Mouse (Mus musculus) liver, embryonic 13.5 days (tissue): ENCODE data around the gene Frmd4a. TPM values are rescaled to one million over a fixed set of nuclear protein-coding genes. Genes with fewer than 3 reads are reported as not detected.

Source experiments
- ATAC-seq: fragments of 200-750 bp; cut with Nextera tagmentation; 2 replicates; pipeline ENCODE4 v1.8.0; 2017; ENCODE audit warnings: low read depth, mild to moderate bottlenecking, moderate number of reproducible peaks, moderate library complexity
- DNase-seq: peaks from one replicate; pipeline ENCODE4 v3.0.0; 2022
- H3K27ac ChIP-seq: fragments of 300-500 bp; sonication (generic); 2 replicates; pipeline ENCODE4 v1.5.1; 2015; ENCODE audit warnings: moderate library complexity, mild to moderate bottlenecking, inconsistent platforms
- H3K27me3 ChIP-seq: fragments of 300-500 bp; sonication (generic); 2 replicates; pipeline ENCODE4 v1.6.1; 2015; ENCODE audit warnings: mild to moderate bottlenecking, inconsistent platforms
- H3K36me3 ChIP-seq: fragments of 300-500 bp; sonication (generic); 2 replicates; pipeline ENCODE4 v1.6.1; 2015; ENCODE audit warnings: mild to moderate bottlenecking, inconsistent platforms
- H3K4me1 ChIP-seq: fragments of 300-500 bp; sonication (generic); replicated peaks from 2 replicates; pipeline ENCODE4 v1.6.1; 2015; ENCODE audit warnings: inconsistent platforms
- H3K4me2 ChIP-seq: fragments of 300-500 bp; sonication (generic); 2 replicates; pipeline ENCODE4 v1.6.1; 2015; ENCODE audit warnings: inconsistent platforms, mild to moderate bottlenecking, moderate library complexity
- H3K4me3 ChIP-seq: fragments of 300-500 bp; sonication (generic); replicated peaks from 2 replicates; pipeline ENCODE4 v1.5.1; 2015; ENCODE audit warnings: mild to moderate bottlenecking, inconsistent platforms
- H3K9ac ChIP-seq: fragments of 300-500 bp; sonication (generic); 2 replicates; pipeline ENCODE4 v1.6.1; 2015; ENCODE audit warnings: mild to moderate bottlenecking, inconsistent platforms
- H3K9me3 ChIP-seq: fragments of 300-500 bp; sonication (generic); replicated peaks from 2 replicates; pipeline ENCODE4 v1.6.1; 2016; ENCODE audit warnings: inconsistent platforms
- WGBS: fragments of 180-500 bp; shearing (Covaris S2); methylation state at CpG from one replicate; pipeline ENCODE4 v1.1.7; 2015; ENCODE audit not compliant: insufficient replicate concordance; 5-methylcytosine and 5-hydroxymethylcytosine counted together
- polyA plus RNA-seq: library from polyadenylated mRNA; unstranded; fragments of >200 nt; fragmentation: Nextera tagmentation; extraction: Ambion mirVana; gene quantifications from 2 replicates; pipeline ENCODE4 v1.2.1, GENCODE M21; 2015

Frmd4a gene
- polyA plus RNA-seq, 1 experiment from 2014 or later = 11.0 TPM

GRCm38 (mm10) chr2:4340378-4340777 is 322.9 kb downstream of the Frmd4a start:
- H3K27me3 ChIP-seq = 0 out of 2 replicates have a peak, but pooled peaks cover 7% of the 10 kb centered on the region
- no peaks in the 10 kb centered on the region for H3K9me3 ChIP-seq
- DNase-seq (no peak), ATAC-seq (no peak)
- WGBS = 77% methylated on average over 10 of the region's 10 CpGs
- H3K4me1 ChIP-seq = no peaks in the 10 kb centered on the region
- no peak overlapping the region for H3K4me2 ChIP-seq
- H3K36me3 ChIP-seq = no peaks in the 10 kb centered on the region
- no peak overlapping the region for H3K4me3 ChIP-seq
- no peak overlapping the region for H3K9ac ChIP-seq
- H3K27ac ChIP-seq = no peak overlapping the region

- Histone ChIP-seq H3K4me2 (no peak overlapping the region), H3K9me3 (no peaks in the 10 kb centered on the region), H3K4me1 (peaks cover 5% of the 10 kb centered on the region; the same call in 1 of the 2 replicates), H3K27ac (no peak overlapping the region), H3K27me3 (peaks cover 8% of the 10 kb centered on the region; the same call in 1 of the 2 replicates), H3K9ac (no peak overlapping the region), H3K36me3 (no peaks in the 10 kb centered on the region), H3K4me3 (no peak overlapping the region)
- WGBS = 40% methylated on average over 1 of the region's 1 CpGs
- DNase-seq (no peak), ATAC-seq (no peak)
These were observed 323.6 kb downstream of the Frmd4a start for GRCm38 (mm10) chr2:4341141-4341540.

DNA sequence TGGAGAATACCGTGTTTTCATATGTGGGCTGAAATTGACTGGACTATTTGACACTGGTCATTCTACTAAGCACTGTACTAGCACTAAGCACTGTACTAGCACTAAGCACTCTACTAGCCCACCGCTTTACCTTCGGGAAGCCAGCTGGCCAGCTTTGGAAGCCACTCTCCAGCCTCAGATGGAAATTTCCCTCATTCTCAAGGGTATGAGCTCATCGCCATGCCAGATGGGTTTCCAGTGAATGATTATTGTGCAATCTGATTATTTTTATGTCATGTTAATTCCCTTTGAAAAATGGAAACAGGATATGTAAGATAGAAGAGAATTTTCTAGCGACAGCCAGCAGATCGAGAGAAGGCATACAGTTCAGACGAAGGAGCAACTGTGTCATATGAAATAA is 324.5 kb downstream of the Frmd4a start:
- 74% methylated on average over 7 of the region's 7 CpGs for WGBS

DNA sequence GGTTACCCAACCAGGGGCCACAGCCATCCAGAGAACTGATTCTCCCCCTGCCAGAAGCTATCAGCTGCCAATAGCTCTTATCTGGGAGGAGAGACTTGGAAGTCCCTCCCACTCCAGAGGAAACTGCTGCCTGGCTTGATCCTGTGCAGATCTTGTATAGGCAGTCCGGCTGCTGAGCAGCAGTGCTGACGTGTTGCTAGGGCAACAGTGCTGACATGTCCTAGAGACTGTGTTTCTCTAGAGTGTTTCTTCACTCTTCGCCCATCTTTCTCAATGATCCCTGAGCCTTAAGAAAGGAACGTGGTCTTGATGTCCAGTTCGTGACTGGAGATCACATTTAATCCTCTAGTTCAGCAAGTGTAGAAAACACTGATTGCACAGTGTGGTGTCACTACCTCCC is 326.9 kb downstream of the Frmd4a start:
- Histone ChIP-seq H3K36me3 (no peaks in the 10 kb centered on the region), H3K27me3 (peaks cover 10% of the 10 kb centered on the region; the same call in 1 of the 2 replicates), H3K4me2 (no peak overlapping the region), H3K9ac (no peak overlapping the region), H3K4me1 (peaks cover 28% of the 10 kb centered on the region), H3K4me3 (no peak overlapping the region), H3K9me3 (no peaks in the 10 kb centered on the region), H3K27ac (no peak overlapping the region)
- ATAC-seq = no peak
- no peak for DNase-seq
- 66% methylated on average over 5 of the region's 5 CpGs for WGBS

More for the DNA sequence above, 324.5 kb downstream of the Frmd4a start:
- no peaks in the 10 kb centered on the region for H3K36me3 ChIP-seq
- H3K4me2 ChIP-seq = no peak overlapping the region
- H3K4me1 ChIP-seq = peaks cover 14% of the 10 kb centered on the region
- H3K4me3 ChIP-seq = no peak overlapping the region
- H3K9me3 ChIP-seq = no peaks in the 10 kb centered on the region
- no peak overlapping the region for H3K9ac ChIP-seq
- no peak for ATAC-seq
- H3K27ac ChIP-seq = no peak overlapping the region
- H3K27me3 ChIP-seq = peaks cover 10% of the 10 kb centered on the region; the same call in 1 of the 2 replicates
- DNase-seq = no peak

GRCm38 (mm10) chr2:4346232-4346631 is 328.7 kb downstream of the Frmd4a start:
- 14% methylated on average over 6 of the region's 6 CpGs for WGBS
- Histone ChIP-seq H3K4me2 (no peak overlapping the region), H3K36me3 (no peaks in the 10 kb centered on the region), H3K27me3 (peaks cover 14% of the 10 kb centered on the region; the same call in 1 of the 2 replicates), H3K27ac (no peak overlapping the region), H3K9ac (no peak overlapping the region), H3K4me3 (no peak overlapping the region), H3K9me3 (no peaks in the 10 kb centered on the region), H3K4me1 (peaks cover 28% of the 10 kb centered on the region)
- no peak for DNase-seq
- ATAC-seq = no peak

- Histone ChIP-seq H3K27ac (no peak overlapping the region), H3K4me1 (peaks cover 28% of the 10 kb centered on the region)
- WGBS = 34% methylated on average over 1 of the region's 1 CpGs
These were observed 329.4 kb downstream of the Frmd4a start for GRCm38 (mm10) chr2:4346953-4347352.

DNA sequence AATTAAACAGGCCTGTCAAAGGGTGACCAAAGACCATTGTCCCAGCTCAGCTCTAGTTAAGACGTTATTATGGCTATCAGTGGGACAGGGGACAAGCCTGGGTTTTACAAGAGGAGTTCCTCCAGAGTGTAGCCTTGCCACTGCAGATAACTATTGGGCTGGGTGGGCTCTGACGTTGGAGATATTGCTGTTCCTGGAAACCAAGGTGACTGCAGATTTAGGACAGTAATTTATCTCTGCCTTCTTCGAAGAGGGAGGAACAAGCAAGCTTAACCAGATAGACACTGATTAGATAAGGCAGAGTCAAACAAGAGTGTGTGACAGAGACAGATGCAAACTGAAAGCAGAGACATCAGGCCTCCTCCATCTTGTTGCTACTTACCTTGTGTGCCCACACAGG is 330.3 kb downstream of the Frmd4a start:
- 6% methylated on average over 3 of the region's 3 CpGs for whole genome bisulfite sequencing
- peaks cover 14% of the 10 kb centered on the region; the same call in 1 of the 2 replicates for H3K27me3 ChIP-seq
- H3K4me1 ChIP-seq = peaks cover 28% of the 10 kb centered on the region
- H3K4me2 ChIP-seq = no peak overlapping the region
- H3K27ac ChIP-seq = no peak overlapping the region
- no peaks in the 10 kb centered on the region for H3K36me3 ChIP-seq
- DNase-seq (no peak), ATAC-seq (peak; percentile 91)
- no peak overlapping the region for H3K4me3 ChIP-seq
- H3K9me3 ChIP-seq = no peaks in the 10 kb centered on the region
- H3K9ac ChIP-seq = no peak overlapping the region

More at GRCm38 (mm10) chr2:4346953-4347352, 329.4 kb downstream of the Frmd4a start:
- no peaks in the 10 kb centered on the region for H3K36me3 ChIP-seq
- no peak overlapping the region for H3K4me3 ChIP-seq
- H3K9ac ChIP-seq = no peak overlapping the region
- no peak for ATAC-seq
- no peak for DNase-seq
- no peak overlapping the region for H3K4me2 ChIP-seq
- H3K9me3 ChIP-seq = no peaks in the 10 kb centered on the region
- H3K27me3 ChIP-seq = peaks cover 14% of the 10 kb centered on the region; the same call in 1 of the 2 replicates

DNA sequence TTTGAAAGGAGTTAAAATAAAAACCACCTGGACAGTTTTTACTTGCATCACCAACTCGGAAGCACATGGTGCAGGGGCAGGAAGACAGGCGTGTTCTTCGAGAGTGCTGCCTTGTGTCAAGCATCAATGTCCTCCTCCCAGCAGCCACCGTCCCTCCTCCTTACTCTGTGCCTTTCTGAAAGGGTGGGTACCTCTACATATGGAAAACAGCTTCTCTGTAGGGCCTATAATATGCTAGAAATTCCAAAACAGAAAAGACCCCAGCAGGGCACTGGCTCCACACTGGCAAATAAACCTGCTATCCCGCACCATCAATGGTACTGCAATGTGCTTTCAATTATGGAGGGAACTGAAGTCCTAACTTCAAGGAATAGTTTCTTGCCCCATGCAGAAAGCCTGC is 331.0 kb downstream of the Frmd4a start:
- 70% methylated on average over 5 of the region's 5 CpGs for WGBS
- Histone ChIP-seq H3K27me3 (peaks cover 14% of the 10 kb centered on the region; the same call in 1 of the 2 replicates), H3K4me3 (no peak overlapping the region), H3K4me2 (no peak overlapping the region), H3K9me3 (no peaks in the 10 kb centered on the region), H3K4me1 (peaks cover 28% of the 10 kb centered on the region), H3K9ac (no peak overlapping the region), H3K36me3 (no peaks in the 10 kb centered on the region), H3K27ac (no peak overlapping the region)
- DNase-seq (no peak), ATAC-seq (no peak)

DNA sequence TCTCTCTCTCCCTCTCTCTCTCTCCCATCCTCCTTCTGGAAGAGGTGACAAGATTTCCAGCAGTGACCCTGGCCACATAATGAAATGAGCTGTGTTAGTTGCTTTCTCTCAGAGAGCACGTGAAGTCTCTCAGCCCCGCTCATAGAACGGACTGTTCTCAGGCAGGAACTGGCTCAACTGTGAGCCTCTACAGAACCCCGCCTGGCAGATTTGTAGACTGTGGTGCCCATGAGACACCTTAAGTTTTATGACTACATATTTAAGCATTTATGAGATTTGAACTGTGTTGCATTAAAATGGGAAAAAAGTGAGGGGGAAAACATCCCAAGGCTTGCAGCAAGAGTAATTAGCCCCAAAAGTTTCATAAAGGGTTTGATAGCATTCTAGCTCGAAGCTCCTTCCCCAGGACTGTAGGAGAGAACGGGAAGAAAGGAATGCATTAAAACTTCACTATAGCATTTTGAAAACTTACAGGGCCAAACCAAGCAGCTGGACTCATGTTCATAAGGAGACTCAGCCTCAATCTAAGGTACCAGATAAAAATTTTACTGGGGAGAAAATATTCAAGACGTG is 339.4 kb downstream of the Frmd4a start:
- H3K9me3 ChIP-seq = no peaks in the 10 kb centered on the region
- H3K36me3 ChIP-seq = no peaks in the 10 kb centered on the region
- no peak for ATAC-seq
- no peak overlapping the region for H3K4me3 ChIP-seq
- no peak for DNase-seq
- no peaks in the 10 kb centered on the region for H3K4me1 ChIP-seq
- no peak overlapping the region for H3K9ac ChIP-seq
- 70% methylated on average over 7 of the region's 7 CpGs for WGBS
- H3K27ac ChIP-seq = no peak overlapping the region
- no peak overlapping the region for H3K4me2 ChIP-seq
- no peaks in the 10 kb centered on the region for H3K27me3 ChIP-seq

DNA sequence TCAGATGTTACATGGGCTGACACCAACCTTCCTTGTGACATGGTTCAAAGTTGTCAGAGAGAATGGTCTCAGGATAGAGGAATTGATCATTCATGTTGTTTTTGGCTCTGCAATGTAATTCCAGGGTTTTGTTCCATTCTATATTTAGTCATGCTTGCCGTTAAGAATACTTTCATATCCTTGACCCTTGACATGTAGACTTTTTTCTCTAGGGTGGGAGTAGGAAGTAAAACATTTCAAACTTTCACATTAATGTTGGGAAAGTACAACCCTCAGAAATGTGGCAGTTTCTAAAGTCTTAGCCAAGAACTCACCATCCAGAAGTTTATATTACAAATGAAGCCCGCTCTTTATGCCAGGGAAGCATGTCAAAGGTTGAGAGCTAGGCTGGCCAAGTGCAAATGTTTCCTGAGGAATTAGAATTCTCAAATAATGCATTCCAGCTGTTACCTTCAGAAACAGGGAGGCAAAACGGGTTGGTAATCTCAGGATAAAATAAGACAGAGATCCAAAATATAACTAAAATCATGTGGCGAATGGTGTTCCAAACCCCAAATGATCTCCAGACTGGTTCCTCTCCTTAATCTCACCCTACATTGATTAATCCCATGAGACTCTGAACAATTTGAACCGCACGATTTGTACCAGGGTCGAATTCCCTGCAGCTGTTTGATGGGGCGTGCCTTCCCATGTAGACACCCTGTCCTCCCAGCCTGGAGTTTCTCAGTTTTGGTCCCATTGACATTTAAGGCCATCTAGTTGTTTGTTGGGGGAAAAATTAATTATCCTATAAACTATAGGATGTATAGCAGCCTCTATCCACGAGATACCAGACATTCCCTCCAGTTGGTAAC is 344.7 kb downstream of the Frmd4a start:
- Histone ChIP-seq H3K27ac (no peak overlapping the region), H3K27me3 (no peaks in the 10 kb centered on the region), H3K9me3 (no peaks in the 10 kb centered on the region), H3K4me3 (no peak overlapping the region), H3K36me3 (no peaks in the 10 kb centered on the region), H3K9ac (no peak overlapping the region), H3K4me2 (no peak overlapping the region), H3K4me1 (no peaks in the 10 kb centered on the region)
- no peak for ATAC-seq
- 62% methylated on average over 9 of the region's 9 CpGs for WGBS
- DNase-seq = no peak

DNA sequence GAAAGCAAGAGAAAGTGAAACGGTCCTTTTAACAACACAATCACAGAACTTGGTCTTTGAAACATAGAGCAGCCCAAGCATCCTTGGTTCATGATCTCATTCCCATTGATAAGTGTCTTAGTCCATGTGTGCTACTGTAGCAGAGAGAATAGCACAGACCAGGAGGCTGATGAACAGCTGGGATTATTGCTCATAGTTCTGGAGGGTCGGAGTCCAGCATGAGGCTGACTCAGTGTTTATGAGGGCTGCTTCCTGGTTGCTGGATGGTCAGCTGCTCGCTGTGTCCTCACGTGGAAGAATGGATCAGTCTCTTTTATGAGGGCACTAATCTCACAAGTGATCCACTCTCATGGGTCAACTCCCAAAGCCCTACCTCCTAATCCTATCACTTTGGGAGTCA is 347.4 kb downstream of the Frmd4a start:
- Histone ChIP-seq H3K4me1 (no peaks in the 10 kb centered on the region), H3K4me3 (no peak overlapping the region), H3K9ac (no peak overlapping the region), H3K27ac (no peak overlapping the region), H3K4me2 (no peak overlapping the region), H3K9me3 (no peaks in the 10 kb centered on the region), H3K36me3 (no peaks in the 10 kb centered on the region), H3K27me3 (no peaks in the 10 kb centered on the region)
- no peak for ATAC-seq
- no peak for DNase-seq
- WGBS = 55% methylated on average over 4 of the region's 4 CpGs
